Mouse (Mus musculus): ENCODE results near the gene Rap1gap2.

DNA sequence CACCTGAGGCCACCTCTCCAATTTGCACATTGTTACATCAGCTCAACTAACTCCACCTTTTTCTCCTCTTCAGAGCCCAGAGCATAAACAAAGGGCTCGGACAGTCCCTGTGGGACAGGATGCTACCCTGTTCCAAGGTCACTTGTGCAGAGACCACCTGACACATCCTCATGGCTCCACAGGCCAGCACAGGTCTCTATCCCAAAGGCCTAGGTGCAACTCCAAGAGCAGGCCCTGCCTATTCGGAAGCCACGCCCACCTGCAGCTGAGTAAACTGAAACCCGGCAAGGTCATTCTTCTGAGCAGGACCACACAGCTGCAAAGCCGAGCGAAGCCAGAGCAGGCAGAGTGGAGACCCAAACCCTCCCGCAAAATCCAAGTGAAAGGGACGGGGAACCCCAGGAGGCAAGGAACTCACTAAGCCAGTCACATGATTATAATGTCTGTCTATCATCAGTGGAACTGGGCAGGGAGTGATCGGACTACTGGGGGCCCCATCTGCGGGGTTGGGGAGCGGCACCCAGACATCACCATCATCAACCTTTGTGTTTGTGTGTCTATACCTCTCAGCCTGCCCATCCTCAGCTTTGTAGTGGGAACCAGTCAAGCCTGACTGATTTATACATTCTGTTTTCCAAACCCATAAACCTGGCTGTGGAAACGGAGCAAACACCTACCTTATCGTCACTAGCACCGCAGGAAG is 74.4 kb downstream of the Rap1gap2 start:
- TF ChIP-seq EP300 (IDR thresholded peaks at IDR 0.05; ENCODE audit: low read depth) (no peak), CTCF (IDR thresholded peaks at IDR 0.05; ENCODE audit: low read depth) (no peak)

Measured in liver, postnatal 0 days (tissue).